Mouse (Mus musculus) megakaryocyte, embryonic 14.5 days (primary cell): ENCODE results near the gene Zswim1.

Source experiments
- FLI1 ChIP-seq: IDR thresholded peaks from 2 replicates; pipeline ENCODE4 v1.6.1; 2012; ENCODE audit warnings: low read length, inconsistent platforms, mixed read lengths
- GATA1 ChIP-seq: IDR thresholded peaks from 3 replicates; pipeline ENCODE4 v1.6.1; 2012; ENCODE audit warnings: mixed read lengths, low read length, inconsistent platforms, borderline replicate concordance

DNA sequence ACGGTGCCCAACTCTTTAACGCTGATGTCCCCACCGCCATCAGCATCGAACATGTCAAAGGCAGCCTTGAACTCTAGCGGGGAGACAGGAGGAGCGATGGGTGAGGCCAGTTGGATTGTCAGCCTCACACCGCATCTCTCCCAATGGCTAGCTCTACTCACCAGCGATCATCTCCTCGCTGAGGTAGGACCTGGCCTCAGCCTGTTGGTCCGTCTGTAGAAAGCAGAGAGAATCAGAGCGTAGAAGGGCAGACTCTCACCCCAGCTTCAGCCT, 44.5 kb upstream of the Zswim1 start:
- no peak for TF ChIP-seq GATA1
- TF ChIP-seq FLI1: no peak
